Mouse (Mus musculus): ENCODE measurements around the gene Chd8.

Chd8 gene

GRCm38 (mm10) chr14:52244041-52244689 is 13.4 kb downstream of the Chd8 start:
- no peaks in the 10 kb centered on the region for H3K36me3 ChIP-seq (ENCODE audit: control insufficient read depth, insufficient read depth, low read length, poor library complexity, severe bottlenecking)
- H3K27me3 ChIP-seq (ENCODE audit: control insufficient read depth, insufficient read depth, low read length, poor library complexity, severe bottlenecking): no peaks in the 10 kb centered on the region
- DNase-seq (ENCODE audit: low read depth, low spot score): peak; percentile 99

- DNase-seq (ENCODE audit: low read depth, low spot score): no peak
- Histone ChIP-seq H3K27me3 (ENCODE audit: control insufficient read depth, insufficient read depth, low read length, poor library complexity, severe bottlenecking) (no peaks in the 10 kb centered on the region), H3K36me3 (ENCODE audit: control insufficient read depth, insufficient read depth, low read length, poor library complexity, severe bottlenecking) (peaks cover 22% of the 10 kb centered on the region)
These were observed 21.4 kb downstream of the Chd8 start for GRCm38 (mm10) chr14:52236216-52236615.

- H3K36me3 ChIP-seq (ENCODE audit: control insufficient read depth, insufficient read depth, low read length, poor library complexity, severe bottlenecking): peaks cover 23% of the 10 kb centered on the region
- no peak for DNase-seq (ENCODE audit: low read depth, low spot score)
- H3K27me3 ChIP-seq (ENCODE audit: control insufficient read depth, insufficient read depth, low read length, poor library complexity, severe bottlenecking): no peaks in the 10 kb centered on the region
These were observed 22.4 kb downstream of the Chd8 start for GRCm38 (mm10) chr14:52235165-52235564.

DNA sequence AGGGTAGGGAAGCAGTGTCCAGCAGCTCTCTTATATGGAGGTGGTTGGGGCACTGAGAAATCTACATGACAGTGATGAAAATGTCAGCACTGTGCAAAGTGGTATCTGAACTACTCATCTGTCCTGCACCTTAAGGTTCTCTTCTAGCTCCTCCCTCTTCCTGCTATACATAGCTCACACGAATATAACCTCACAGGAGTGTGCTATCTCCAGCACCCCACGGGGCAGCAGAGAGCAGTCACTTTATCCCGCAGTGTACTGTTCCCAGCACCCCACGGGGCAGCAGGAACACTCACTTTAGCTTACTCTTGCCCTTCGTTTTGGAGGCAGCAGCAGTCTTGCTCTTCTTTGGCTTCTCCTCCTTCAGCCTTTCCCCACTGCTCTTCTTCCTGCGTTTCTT is 25.3 kb downstream of the Chd8 start:
- no peaks in the 10 kb centered on the region for H3K27me3 ChIP-seq (ENCODE audit: control insufficient read depth, insufficient read depth, low read length, poor library complexity, severe bottlenecking)
- H3K36me3 ChIP-seq (ENCODE audit: control insufficient read depth, insufficient read depth, low read length, poor library complexity, severe bottlenecking): peaks cover 32% of the 10 kb centered on the region
- no peak for DNase-seq (ENCODE audit: low read depth, low spot score)

DNA sequence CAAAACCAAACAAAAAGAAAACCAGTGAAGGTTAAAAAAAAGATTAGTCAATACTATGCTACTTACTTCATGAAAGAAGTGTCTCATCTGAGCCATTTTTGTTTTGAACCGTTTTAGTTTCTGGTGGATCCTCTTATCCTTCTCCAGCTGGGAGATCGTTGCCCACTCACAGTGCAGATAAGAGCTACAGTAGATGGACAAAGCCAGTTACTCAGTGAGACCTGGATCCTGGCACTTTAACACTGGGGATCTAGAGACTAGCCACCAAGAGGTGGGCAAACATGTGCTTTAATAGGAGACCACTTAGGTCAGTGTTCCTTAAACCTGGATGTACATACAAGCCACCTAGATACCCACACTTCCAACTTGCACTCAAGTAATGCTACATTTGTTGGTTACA is 31.6 kb downstream of the Chd8 start:
- DNase-seq (ENCODE audit: low read depth, low spot score): no peak
- Histone ChIP-seq H3K36me3 (ENCODE audit: control insufficient read depth, insufficient read depth, low read length, poor library complexity, severe bottlenecking) (peaks cover 31% of the 10 kb centered on the region), H3K27me3 (ENCODE audit: control insufficient read depth, insufficient read depth, low read length, poor library complexity, severe bottlenecking) (no peaks in the 10 kb centered on the region)

- DNase-seq (ENCODE audit: low read depth, low spot score): no peak
- H3K36me3 ChIP-seq (ENCODE audit: control insufficient read depth, insufficient read depth, low read length, poor library complexity, severe bottlenecking): peaks cover 32% of the 10 kb centered on the region
These were observed 40.3 kb downstream of the Chd8 start for GRCm38 (mm10) chr14:52217261-52217660.

GRCm38 (mm10) chr14:52199412-52199811 is 58.2 kb downstream of the Chd8 start:
- Histone ChIP-seq H3K36me3 (ENCODE audit: control insufficient read depth, insufficient read depth, low read length, poor library complexity, severe bottlenecking) (peaks cover 17% of the 10 kb centered on the region), H3K27me3 (ENCODE audit: control insufficient read depth, insufficient read depth, low read length, poor library complexity, severe bottlenecking) (no peaks in the 10 kb centered on the region)
- no peak for DNase-seq (ENCODE audit: low read depth, low spot score)

More at GRCm38 (mm10) chr14:52217261-52217660, 40.3 kb downstream of the Chd8 start:
- H3K27me3 ChIP-seq (ENCODE audit: control insufficient read depth, insufficient read depth, low read length, poor library complexity, severe bottlenecking): no peaks in the 10 kb centered on the region

GRCm38 (mm10) chr14:52198141-52198540 is 59.4 kb downstream of the Chd8 start:
- peaks cover 12% of the 10 kb centered on the region for H3K36me3 ChIP-seq (ENCODE audit: control insufficient read depth, insufficient read depth, low read length, poor library complexity, severe bottlenecking)
- H3K27me3 ChIP-seq (ENCODE audit: control insufficient read depth, insufficient read depth, low read length, poor library complexity, severe bottlenecking): no peaks in the 10 kb centered on the region
- peak; percentile 29 for DNase-seq (ENCODE audit: low read depth, low spot score)

GRCm38 (mm10) chr14:52197156-52197878 is 60.3 kb downstream of the Chd8 start, which contains the start of gene Supt16:
Supt16 (minus strand) TSS chr14:52197416.
- no peaks in the 10 kb centered on the region for H3K27me3 ChIP-seq (ENCODE audit: control insufficient read depth, insufficient read depth, low read length, poor library complexity, severe bottlenecking)
- DNase-seq (ENCODE audit: low read depth, low spot score): peak; percentile 82
- H3K36me3 ChIP-seq (ENCODE audit: control insufficient read depth, insufficient read depth, low read length, poor library complexity, severe bottlenecking): peaks cover 8% of the 10 kb centered on the region

DNA sequence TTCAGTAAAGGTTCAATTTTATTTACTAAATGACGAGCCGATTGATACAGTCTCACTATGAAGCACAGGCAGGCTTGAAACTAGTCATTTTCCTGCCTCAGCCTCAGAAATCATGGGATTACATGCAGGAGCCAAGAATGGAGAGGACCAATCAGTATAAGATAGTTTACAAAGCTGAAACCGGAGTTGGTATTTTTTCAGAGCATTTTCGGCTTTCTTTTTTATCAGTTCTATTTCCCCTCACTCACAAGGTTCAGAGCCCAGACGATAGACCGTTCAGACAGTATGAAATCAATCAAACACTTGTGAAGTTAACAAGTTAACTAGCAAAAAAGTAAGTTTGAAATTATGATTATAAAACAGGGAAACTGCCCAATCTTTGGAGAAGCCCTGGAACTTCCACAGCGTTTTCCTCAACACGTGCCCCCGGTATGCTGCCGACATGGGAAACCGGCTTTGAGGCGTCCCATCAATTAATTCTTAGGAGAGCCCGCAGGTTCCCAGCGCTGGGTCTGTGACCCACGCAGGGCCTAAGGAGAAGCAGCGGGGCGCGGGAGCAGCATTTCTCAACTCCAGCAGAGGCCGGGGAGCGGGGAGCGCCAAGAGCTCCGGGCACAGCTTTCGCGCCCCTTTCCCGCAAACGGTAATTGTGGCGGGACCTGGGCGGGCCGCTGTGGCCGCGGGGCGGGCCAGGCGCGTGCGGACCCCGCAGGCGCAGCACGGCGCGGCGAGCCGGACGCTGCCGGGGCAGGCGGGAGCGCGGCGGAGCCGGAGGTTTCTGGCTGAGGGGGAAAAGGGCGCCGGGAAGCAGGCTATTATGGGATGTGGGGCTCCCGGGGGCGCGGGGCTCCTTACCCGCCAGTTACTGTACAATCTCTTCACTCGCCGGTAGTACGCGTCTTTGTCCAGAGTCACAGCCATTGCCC is 61.1 kb downstream of the Chd8 start:
- DNase-seq (ENCODE audit: low read depth, low spot score): no peak
- Histone ChIP-seq H3K27me3 (ENCODE audit: control insufficient read depth, insufficient read depth, low read length, poor library complexity, severe bottlenecking) (no peaks in the 10 kb centered on the region), H3K36me3 (ENCODE audit: control insufficient read depth, insufficient read depth, low read length, poor library complexity, severe bottlenecking) (peaks cover 4% of the 10 kb centered on the region)

DNA sequence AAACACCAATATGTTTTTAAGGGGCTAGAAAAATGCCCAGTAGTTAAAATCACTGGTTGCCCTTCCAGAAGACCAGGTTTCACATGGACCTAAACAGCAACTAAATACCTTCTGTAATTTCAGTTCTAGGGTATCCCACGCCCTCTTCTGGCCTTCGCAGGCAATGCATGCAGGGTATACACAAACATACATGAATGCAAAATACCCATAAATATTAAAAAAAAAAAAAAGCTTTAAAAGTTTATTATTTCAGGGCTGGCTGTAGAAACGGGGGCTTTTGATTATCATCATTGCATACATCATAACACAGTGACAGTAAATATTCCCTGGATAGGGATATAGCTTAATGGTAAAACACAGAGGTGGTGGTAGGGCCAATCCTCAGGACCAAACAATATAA is 61.9 kb downstream of the Chd8 start:
- DNase-seq (ENCODE audit: low read depth, low spot score): peak; percentile 85
- Histone ChIP-seq H3K36me3 (ENCODE audit: control insufficient read depth, insufficient read depth, low read length, poor library complexity, severe bottlenecking) (peaks cover 4% of the 10 kb centered on the region), H3K27me3 (ENCODE audit: control insufficient read depth, insufficient read depth, low read length, poor library complexity, severe bottlenecking) (no peaks in the 10 kb centered on the region)

DNA sequence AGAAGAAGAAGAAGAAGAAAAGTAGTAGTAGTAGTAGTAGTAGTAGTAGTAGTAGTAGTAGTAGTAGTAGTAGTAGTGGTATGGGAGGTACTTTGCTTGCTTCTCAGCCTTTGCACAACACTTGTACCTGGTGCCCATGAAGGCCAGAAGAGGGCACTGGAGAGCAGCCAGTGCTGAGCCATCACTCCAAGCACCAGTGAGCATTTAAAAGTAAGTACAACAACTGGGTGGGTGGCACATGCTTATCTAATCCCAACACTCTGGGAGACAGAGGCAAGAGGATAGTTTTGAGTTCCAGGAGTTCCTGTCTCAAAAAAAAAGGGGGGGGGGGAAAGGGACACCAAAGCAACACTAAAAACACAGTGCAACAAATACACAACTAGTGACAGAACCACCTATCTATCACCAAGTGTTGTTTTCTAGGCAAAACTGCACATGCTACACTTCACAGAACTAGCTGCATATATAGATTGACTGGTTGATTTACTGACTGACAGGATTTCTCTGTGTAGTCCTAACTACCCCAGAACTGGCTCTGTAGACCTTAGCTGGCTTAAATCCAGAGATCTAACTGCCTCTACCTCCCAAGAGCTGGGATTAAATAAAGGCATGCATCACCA is 66.7 kb downstream of the Chd8 start:
- no peaks in the 10 kb centered on the region for H3K27me3 ChIP-seq (ENCODE audit: control insufficient read depth, insufficient read depth, low read length, poor library complexity, severe bottlenecking)
- H3K36me3 ChIP-seq (ENCODE audit: control insufficient read depth, insufficient read depth, low read length, poor library complexity, severe bottlenecking): no peaks in the 10 kb centered on the region
- peak; percentile 75 for DNase-seq (ENCODE audit: low read depth, low spot score)

DNA sequence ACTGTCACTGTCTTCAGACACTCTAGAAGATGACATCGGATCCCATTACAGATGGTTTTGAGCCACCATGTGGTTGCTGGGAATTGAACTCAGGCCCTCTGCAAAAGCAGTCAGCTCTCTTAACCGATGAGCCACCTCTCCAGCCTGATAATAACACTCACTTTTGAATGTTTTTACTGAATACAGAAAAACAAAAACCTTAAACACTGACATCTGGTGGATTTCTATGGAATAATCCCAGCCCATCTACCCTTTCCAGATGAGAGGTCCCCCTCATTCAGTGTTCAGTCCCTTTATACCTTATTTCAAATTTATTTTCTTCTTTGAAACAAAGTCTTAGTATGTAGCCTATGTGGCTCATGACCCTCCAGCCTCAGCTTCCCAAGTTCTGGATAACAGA is 68.1 kb downstream of the Chd8 start:
- Histone ChIP-seq H3K27me3 (ENCODE audit: control insufficient read depth, insufficient read depth, low read length, poor library complexity, severe bottlenecking) (no peaks in the 10 kb centered on the region), H3K36me3 (ENCODE audit: control insufficient read depth, insufficient read depth, low read length, poor library complexity, severe bottlenecking) (no peaks in the 10 kb centered on the region)
- DNase-seq (ENCODE audit: low read depth, low spot score): peak; percentile 31

DNA sequence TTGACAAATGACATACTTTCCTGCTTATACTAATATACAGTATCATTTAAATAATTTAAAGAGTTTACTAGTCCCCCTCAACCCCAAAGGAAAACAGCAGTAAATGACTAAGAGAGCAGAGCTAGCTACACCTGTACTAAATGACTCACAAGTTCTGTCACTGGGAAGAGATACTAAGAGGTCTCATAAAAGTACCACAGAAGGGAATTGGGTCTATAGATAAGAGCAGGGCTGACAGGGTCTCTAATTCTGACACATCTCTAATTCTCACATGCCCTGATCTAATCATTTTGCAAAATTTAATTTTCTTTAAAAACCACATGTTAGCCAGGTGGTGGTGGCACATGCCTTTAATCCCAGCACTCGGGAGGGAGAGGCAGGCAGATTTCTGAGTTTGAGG is 68.8 kb downstream of the Chd8 start:
- no peaks in the 10 kb centered on the region for H3K27me3 ChIP-seq (ENCODE audit: control insufficient read depth, insufficient read depth, low read length, poor library complexity, severe bottlenecking)
- DNase-seq (ENCODE audit: low read depth, low spot score): no peak

More for the DNA sequence above, 68.8 kb downstream of the Chd8 start:
- no peaks in the 10 kb centered on the region for H3K36me3 ChIP-seq (ENCODE audit: control insufficient read depth, insufficient read depth, low read length, poor library complexity, severe bottlenecking)

All from splenic B cell, adult 2 months (primary cell).